Mouse (Mus musculus): ENCODE results near the gene St3gal3. TPM values are rescaled to one million over a fixed set of nuclear protein-coding genes. Genes with fewer than 3 reads are reported as not detected.

Gene St3gal3
- polyA plus RNA-seq, 2 experiments, result 0.85 to 3.2 TPM

DNA sequence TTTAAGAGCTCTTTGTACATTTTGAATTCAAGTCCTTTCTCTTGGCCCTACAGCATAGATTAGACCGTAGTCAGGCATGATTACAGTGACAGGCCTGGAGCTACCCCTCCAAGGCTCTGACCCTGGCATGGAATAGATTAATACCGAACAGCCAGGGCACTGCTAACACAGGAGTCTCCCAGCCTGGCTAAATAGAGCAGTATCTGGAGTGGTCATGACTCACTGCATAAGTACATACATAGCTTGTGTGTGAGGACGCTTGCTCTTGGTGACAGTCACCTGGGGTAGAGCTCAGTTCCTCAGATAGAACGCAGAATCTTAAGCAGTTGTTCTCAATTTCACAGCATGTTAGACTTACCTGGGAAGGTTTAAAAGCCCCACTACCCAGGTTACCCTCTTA is 112.3 kb downstream of the St3gal3 start:
- H3K9me3 ChIP-seq (ENCODE audit: control insufficient read depth, low read length), result no peaks in the 10 kb centered on the region
- 75% methylated on average over 4 of the region's 4 CpGs for WGBS (ENCODE audit: insufficient replicate concordance)
- H3K27me3 ChIP-seq (ENCODE audit: control insufficient read depth, insufficient read depth, low read length), result no peaks in the 10 kb centered on the region
- no peak overlapping the region for H3K4me2 ChIP-seq (ENCODE audit: low read depth)
- no peak for TF ChIP-seq CTCF (IDR thresholded peaks at IDR 0.05; ENCODE audit: low read depth)
- DNase-seq (ENCODE audit: low read depth in 3 of 3, low spot score in 3 of 3) (no peak), ATAC-seq (ENCODE audit: insufficient read depth) (no peak)
- no peaks in the 10 kb centered on the region for H3K4me1 ChIP-seq (replicated peaks; ENCODE audit: control insufficient read depth in 2 of 2, insufficient read depth in 2 of 2, low read length in 1 of 2)
- no peaks in the 10 kb centered on the region for H3K36me3 ChIP-seq (replicated peaks; ENCODE audit: control insufficient read depth, insufficient read depth, low read depth)
- no peak overlapping the region for H3K9ac ChIP-seq (replicated peaks)
- H3K27ac ChIP-seq, result no peak overlapping the region
- H3K4me3 ChIP-seq (ENCODE audit: insufficient read depth in 1 of 2, low read depth in 2 of 2, low read length in 2 of 2), result no peak overlapping the region

DNA sequence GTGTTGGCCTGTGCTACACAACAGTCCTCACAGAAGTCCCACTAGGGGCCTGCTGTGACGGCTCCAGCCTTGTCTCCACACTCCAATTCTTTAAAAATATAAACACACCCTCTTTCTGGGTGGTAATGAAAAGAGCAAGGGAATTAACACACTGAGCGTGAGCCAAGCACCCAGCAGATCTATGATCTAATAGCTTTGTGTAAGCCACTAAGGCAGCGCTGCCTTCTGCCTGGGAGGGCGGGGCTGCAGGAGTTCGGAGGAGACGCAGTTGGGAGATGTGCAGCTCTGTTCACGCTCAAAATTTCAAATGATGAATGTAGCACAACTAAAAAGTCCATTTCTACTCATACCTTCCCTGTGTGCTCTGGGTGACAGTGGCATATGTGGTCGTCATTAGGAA is 115.1 kb downstream of the St3gal3 start:
- H3K27ac ChIP-seq, result no peak overlapping the region
- no peak for ATAC-seq (ENCODE audit: insufficient read depth)
- no peak overlapping the region for H3K9ac ChIP-seq (replicated peaks)
- no peaks in the 10 kb centered on the region for H3K9me3 ChIP-seq (ENCODE audit: control insufficient read depth, low read length)
- no peaks in the 10 kb centered on the region for H3K36me3 ChIP-seq (replicated peaks; ENCODE audit: control insufficient read depth, insufficient read depth, low read depth)
- TF ChIP-seq EP300 (IDR thresholded peaks at IDR 0.05; ENCODE audit: low read depth) (no peak), CTCF (IDR thresholded peaks at IDR 0.05; ENCODE audit: low read depth) (no peak)
- H3K4me1 ChIP-seq (replicated peaks; ENCODE audit: control insufficient read depth in 2 of 2, insufficient read depth in 2 of 2, low read length in 1 of 2), result no peaks in the 10 kb centered on the region
- H3K4me3 ChIP-seq (ENCODE audit: insufficient read depth in 1 of 2, low read depth in 2 of 2, low read length in 2 of 2), result no peak overlapping the region
- H3K4me2 ChIP-seq (ENCODE audit: low read depth), result no peak overlapping the region
- DNase-seq (ENCODE audit: low read depth in 3 of 3, low spot score in 3 of 3), result no peak
- 78% methylated on average over 8 of the region's 8 CpGs for WGBS (ENCODE audit: insufficient replicate concordance)
- no peaks in the 10 kb centered on the region for H3K27me3 ChIP-seq (ENCODE audit: control insufficient read depth, insufficient read depth, low read length)

DNA sequence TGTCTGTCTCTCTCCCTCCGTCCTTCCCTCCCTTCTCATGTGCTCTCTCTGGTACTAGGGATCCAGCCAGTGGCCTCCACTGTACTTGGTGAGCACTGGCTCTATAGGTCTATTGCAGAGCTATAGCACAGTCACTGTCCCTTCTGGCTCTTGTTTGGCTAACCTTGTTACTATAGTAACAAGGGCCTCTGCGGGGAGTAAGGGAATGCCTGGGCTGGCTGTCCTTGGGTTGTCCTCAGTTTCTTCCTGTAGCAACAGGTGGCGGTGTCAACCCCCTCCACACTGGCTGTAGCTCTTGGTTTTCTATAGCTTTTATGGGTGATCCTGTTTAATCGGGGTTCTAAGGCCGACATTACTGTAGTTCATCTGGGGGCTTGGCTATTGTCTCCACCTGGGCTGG is 115.5 kb downstream of the St3gal3 start:
- TF ChIP-seq EP300 (IDR thresholded peaks at IDR 0.05; ENCODE audit: low read depth) (no peak), CTCF (IDR thresholded peaks at IDR 0.05; ENCODE audit: low read depth) (no peak)
- Histone ChIP-seq H3K9ac (replicated peaks) (no peak overlapping the region), H3K4me2 (ENCODE audit: low read depth) (no peak overlapping the region), H3K9me3 (ENCODE audit: control insufficient read depth, low read length) (no peaks in the 10 kb centered on the region), H3K4me1 (replicated peaks; ENCODE audit: control insufficient read depth in 2 of 2, insufficient read depth in 2 of 2, low read length in 1 of 2) (no peaks in the 10 kb centered on the region), H3K4me3 (ENCODE audit: insufficient read depth in 1 of 2, low read depth in 2 of 2, low read length in 2 of 2) (no peak overlapping the region), H3K27me3 (ENCODE audit: control insufficient read depth, insufficient read depth, low read length) (no peaks in the 10 kb centered on the region), H3K27ac (no peak overlapping the region), H3K36me3 (replicated peaks; ENCODE audit: control insufficient read depth, insufficient read depth, low read depth) (no peaks in the 10 kb centered on the region)
- ATAC-seq (ENCODE audit: insufficient read depth) (no peak), DNase-seq (ENCODE audit: low read depth in 3 of 3, low spot score in 3 of 3) (no peak)
- WGBS (ENCODE audit: insufficient replicate concordance), result 69% methylated on average over 5 of the region's 5 CpGs

DNA sequence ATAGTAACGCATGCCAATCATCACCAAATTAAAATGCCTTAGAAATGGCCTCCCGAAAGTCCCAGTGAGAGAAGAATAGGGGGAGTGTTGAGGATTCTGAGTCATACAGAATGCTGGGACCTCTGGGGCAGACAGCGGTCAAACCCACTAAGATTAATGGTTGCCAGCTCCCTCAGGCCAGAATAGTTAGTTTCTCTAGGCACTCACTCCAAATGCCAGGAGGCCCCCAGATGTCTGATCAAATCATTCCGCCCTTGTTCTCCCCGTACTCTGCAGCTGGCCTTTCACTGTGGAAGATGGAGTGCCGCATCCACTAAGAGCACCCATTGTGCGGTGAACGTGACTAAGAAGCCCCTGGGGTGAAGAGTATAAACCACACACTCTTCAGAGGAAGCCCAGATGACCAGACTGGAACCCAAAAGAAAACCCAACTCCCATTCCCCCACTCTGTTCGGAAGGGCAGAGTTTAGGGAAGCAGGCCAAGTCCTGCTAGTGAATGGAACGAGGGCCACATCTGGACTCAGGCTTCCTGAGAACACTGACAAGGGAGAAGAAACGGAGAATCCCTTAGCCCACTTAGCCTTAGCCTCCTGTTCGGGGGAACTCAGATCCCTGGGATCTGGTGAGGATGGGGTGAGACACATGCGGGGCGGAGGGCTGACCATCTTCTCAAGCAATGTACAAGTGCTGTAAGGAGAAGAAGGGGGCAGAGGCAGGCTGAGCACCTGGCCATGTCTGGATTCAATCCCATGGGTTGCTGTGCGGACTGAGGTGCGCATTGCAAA is 117.5 kb downstream of the St3gal3 start:
- ATAC-seq (ENCODE audit: insufficient read depth) (no peak), DNase-seq (ENCODE audit: low read depth in 3 of 3, low spot score in 3 of 3) (no peak)
- no peak overlapping the region for H3K4me3 ChIP-seq (ENCODE audit: insufficient read depth in 1 of 2, low read depth in 2 of 2, low read length in 2 of 2)
- H3K36me3 ChIP-seq (replicated peaks; ENCODE audit: control insufficient read depth, insufficient read depth, low read depth), result no peaks in the 10 kb centered on the region
- H3K4me2 ChIP-seq (ENCODE audit: low read depth), result no peak overlapping the region
- 77% methylated on average over 16 of the region's 16 CpGs for WGBS (ENCODE audit: insufficient replicate concordance)
- H3K9me3 ChIP-seq (ENCODE audit: control insufficient read depth, low read length), result no peaks in the 10 kb centered on the region
- H3K9ac ChIP-seq (replicated peaks), result no peak overlapping the region
- H3K27ac ChIP-seq, result no peak overlapping the region
- no peaks in the 10 kb centered on the region for H3K4me1 ChIP-seq (replicated peaks; ENCODE audit: control insufficient read depth in 2 of 2, insufficient read depth in 2 of 2, low read length in 1 of 2)
- no peak for TF ChIP-seq CTCF (IDR thresholded peaks at IDR 0.05; ENCODE audit: low read depth)
- TF ChIP-seq EP300 (IDR thresholded peaks at IDR 0.05; ENCODE audit: low read depth), result no peak
- H3K27me3 ChIP-seq (ENCODE audit: control insufficient read depth, insufficient read depth, low read length), result no peaks in the 10 kb centered on the region

DNA sequence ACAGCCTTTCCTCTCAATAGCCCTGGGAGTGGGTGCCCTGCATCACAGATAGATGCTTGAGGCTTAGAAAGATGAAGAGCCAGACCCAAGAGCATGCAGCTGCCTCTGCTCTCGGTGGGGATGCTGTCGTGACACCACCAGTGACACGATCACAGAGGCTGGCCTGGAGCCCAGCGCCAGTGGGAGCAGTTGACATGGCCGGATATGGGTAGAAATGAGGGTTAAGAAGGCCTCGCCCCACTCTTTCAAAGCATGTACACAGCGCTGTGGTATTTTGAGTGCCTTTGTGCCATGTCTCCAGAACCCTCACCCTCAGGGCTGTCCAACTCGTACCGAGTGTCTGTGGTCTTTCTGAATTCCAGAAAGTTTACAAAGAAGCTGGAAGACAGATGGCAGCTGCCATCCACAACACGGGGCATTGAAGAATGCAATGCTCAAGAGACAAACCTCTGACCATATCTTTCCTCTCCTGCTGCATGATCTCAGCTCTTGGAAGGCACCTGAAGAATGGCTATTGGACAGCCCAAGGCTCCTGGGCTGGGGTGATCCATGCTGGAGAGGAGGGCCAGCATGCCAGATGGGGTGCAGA is 118.3 kb downstream of the St3gal3 start:
- ATAC-seq (ENCODE audit: insufficient read depth), result no peak
- Histone ChIP-seq H3K9ac (replicated peaks) (no peak overlapping the region), H3K9me3 (ENCODE audit: control insufficient read depth, low read length) (no peaks in the 10 kb centered on the region), H3K4me1 (replicated peaks; ENCODE audit: control insufficient read depth in 2 of 2, insufficient read depth in 2 of 2, low read length in 1 of 2) (no peaks in the 10 kb centered on the region), H3K27ac (no peak overlapping the region), H3K36me3 (replicated peaks; ENCODE audit: control insufficient read depth, insufficient read depth, low read depth) (no peaks in the 10 kb centered on the region), H3K4me3 (ENCODE audit: insufficient read depth in 1 of 2, low read depth in 2 of 2, low read length in 2 of 2) (no peak overlapping the region), H3K4me2 (ENCODE audit: low read depth) (no peak overlapping the region), H3K27me3 (ENCODE audit: control insufficient read depth, insufficient read depth, low read length) (no peaks in the 10 kb centered on the region)
- WGBS (ENCODE audit: insufficient replicate concordance), result 79% methylated on average over 10 of the region's 10 CpGs
- TF ChIP-seq EP300 (IDR thresholded peaks at IDR 0.05; ENCODE audit: low read depth) (no peak), CTCF (IDR thresholded peaks at IDR 0.05; ENCODE audit: low read depth) (no peak)
- no peak for DNase-seq (ENCODE audit: low read depth in 3 of 3, low spot score in 3 of 3)
